Mouse (Mus musculus) layer of hippocampus, postnatal 36 days (tissue): ENCODE results near the gene Tmc5. TPM values are rescaled to one million over a fixed set of nuclear protein-coding genes. Genes with fewer than 3 reads are reported as not detected.

Experiments
- DNase-seq, 2 experiments: peaks; one replicate each; pipeline ENCODE4 v3.0.0; 2022
- total RNA-seq, 2 experiments: library from RNA; stranded (reverse); gene quantifications; 2 replicates each; pipeline ENCODE4 v1.2.3; 2021

Gene Tmc5
- total RNA-seq, 2 experiments from 2014 or later, result 0.23 to 0.27 TPM

GRCm38 (mm10) chr7:118697168-118697567, 100.1 kb downstream of the Tmc5 start:
- no peak for DNase-seq

GRCm38 (mm10) chr7:118698882-118699281, 101.8 kb downstream of the Tmc5 start:
- DNase-seq, result no peak

- no peak for DNase-seq
Measured at GRCm38 (mm10) chr7:118703144-118703561, 106.1 kb downstream of the Tmc5 start.

- no peak for DNase-seq
Measured at GRCm38 (mm10) chr7:118704001-118704850, 107.1 kb downstream of the Tmc5 start.

GRCm38 (mm10) chr7:118705101-118705961, 108.2 kb downstream of the Tmc5 start, which contains the start of gene Gde1:
TSS of gene Gde1 (minus strand) at chr7:118705778.
- DNase-seq, result peak; percentile 92 to 93

- DNase-seq, result no peak
Measured at GRCm38 (mm10) chr7:118706051-118706450, 109.0 kb downstream of the Tmc5 start.

GRCm38 (mm10) chr7:118706488-118706887, 109.4 kb downstream of the Tmc5 start:
- no peak for DNase-seq

- DNase-seq, result no peak
Measured at GRCm38 (mm10) chr7:118707216-118707615, 110.1 kb downstream of the Tmc5 start.

- no peak for DNase-seq
Measured at GRCm38 (mm10) chr7:118708002-118708401, 110.9 kb downstream of the Tmc5 start.

- no peak for DNase-seq
Measured at GRCm38 (mm10) chr7:118710776-118711175, 113.7 kb downstream of the Tmc5 start.

- DNase-seq, result peak; percentile 94 to 96
Measured at GRCm38 (mm10) chr7:118712228-118713173, 115.4 kb downstream of the Tmc5 start, which contains the start of gene Ccp110. TSS of gene Ccp110 (plus strand) at chr7:118712552.

GRCm38 (mm10) chr7:118714873-118715272, 117.8 kb downstream of the Tmc5 start:
- DNase-seq, result no peak

- no peak for DNase-seq
Measured at GRCm38 (mm10) chr7:118718066-118718465, 121.0 kb downstream of the Tmc5 start.

- no peak for DNase-seq
Measured at GRCm38 (mm10) chr7:118723927-118724326, 126.8 kb downstream of the Tmc5 start.

Other genes starting within 250 kb of the Tmc5 start
- 10 to 100 TPM; 87.4 to 92.0 TPM for gene Syt17, start 149.1 kb upstream of the Tmc5 start, total RNA-seq
- 1 to 10 TPM; 3.2 to 3.6 TPM for gene Itpripl2, start 105.3 kb upstream of the Tmc5 start, total RNA-seq
- 10 to 100 TPM; 32.5 to 32.9 TPM for gene Coq7, start 63.9 kb upstream of the Tmc5 start, total RNA-seq
- gene Tmc7, start 12.6 kb upstream of the Tmc5 start, total RNA-seq, result 10 to 100 TPM; 16.2 to 17.6 TPM
- gene Gde1, start 108.5 kb downstream of the Tmc5 start, total RNA-seq, result 100 to 1,000 TPM; 214 to 224 TPM
- 10 to 100 TPM; 51.7 to 52.3 TPM for gene Ccp110, start 115.3 kb downstream of the Tmc5 start, total RNA-seq
- gene Vps35l, start 142.9 kb downstream of the Tmc5 start, total RNA-seq, result 10 to 100 TPM; 54.7 to 60.8 TPM